Mouse (Mus musculus): ENCODE results near the gene Vpreb1. TPM values are rescaled to one million over a fixed set of nuclear protein-coding genes. Genes with fewer than 3 reads are reported as not detected.
"Not testable (repeated sequence)": the region's sequence is repeated elsewhere in the genome, so short reads cannot be mapped to it uniquely, and the experiment has no call there.

The Vpreb1 gene
- total RNA-seq, 2 experiments from 2014 or later, result 3.4 TPM; not detected in 1

- ATAC-seq (replicated peaks; ENCODE audit: poor library complexity, severe bottlenecking), result peak; percentile 68
Observed at GRCm38 (mm10) chr16:16856731-16857476, 13.7 kb downstream of the Vpreb1 start.

- not testable (repeated sequence) for ATAC-seq (replicated peaks; ENCODE audit: poor library complexity, severe bottlenecking)
Observed at GRCm38 (mm10) chr16:16856054-16856453, 14.6 kb downstream of the Vpreb1 start.

GRCm38 (mm10) chr16:16855541-16855940 lies 15.1 kb downstream of the Vpreb1 start:
- peak; percentile 20; the same call in 1 of the 2 replicates for ATAC-seq (replicated peaks; ENCODE audit: poor library complexity, severe bottlenecking)

GRCm38 (mm10) chr16:16854836-16855235 lies 15.8 kb downstream of the Vpreb1 start:
- ATAC-seq (replicated peaks; ENCODE audit: poor library complexity, severe bottlenecking), result peak; percentile 67

GRCm38 (mm10) chr16:16852411-16852810 lies 18.2 kb downstream of the Vpreb1 start:
- ATAC-seq (replicated peaks; ENCODE audit: poor library complexity, severe bottlenecking), result no peak

- ATAC-seq (replicated peaks; ENCODE audit: poor library complexity, severe bottlenecking), result no peak
Observed at GRCm38 (mm10) chr16:16849196-16849595, 21.4 kb downstream of the Vpreb1 start.

GRCm38 (mm10) chr16:16829671-16830070 lies 41.0 kb downstream of the Vpreb1 start:
- no peak for ATAC-seq (replicated peaks; ENCODE audit: poor library complexity, severe bottlenecking)

- ATAC-seq (replicated peaks; ENCODE audit: poor library complexity, severe bottlenecking), result peak; percentile 99
Observed at GRCm38 (mm10) chr16:16828757-16829615, 41.7 kb downstream of the Vpreb1 start, which contains the start of gene Spag6l. Spag6l (minus strand) TSS chr16:16829456.

- ATAC-seq (replicated peaks; ENCODE audit: poor library complexity, severe bottlenecking), result no peak
Observed at GRCm38 (mm10) chr16:16826223-16826622, 44.4 kb downstream of the Vpreb1 start.

GRCm38 (mm10) chr16:16825476-16825875 lies 45.2 kb downstream of the Vpreb1 start:
- no peak for ATAC-seq (replicated peaks; ENCODE audit: poor library complexity, severe bottlenecking)

Other genes starting within 250 kb of the Vpreb1 start
- gene Olfr19, start 194.4 kb downstream of the Vpreb1 start, total RNA-seq (2014; fragmentation: Nextera tagmentation), result not detected in 2 replicates
- not detected in 2 replicates for gene Olfr19, start 194.4 kb downstream of the Vpreb1 start, total RNA-seq (2017)
- 0.60 and 4.9 TPM in 2 replicates for gene Spag6l, start 41.4 kb downstream of the Vpreb1 start, total RNA-seq (2014; fragmentation: Nextera tagmentation)
- gene Spag6l, start 41.4 kb downstream of the Vpreb1 start, total RNA-seq (2017), result 0.52 and 1.8 TPM in 2 replicates
- 1.9 and 3.4 TPM in 2 replicates for gene Igll1, start 6.9 kb downstream of the Vpreb1 start, total RNA-seq (2014; fragmentation: Nextera tagmentation)
- 0.56 and 1.2 TPM in 2 replicates for gene Igll1, start 6.9 kb downstream of the Vpreb1 start, total RNA-seq (2017)
- gene Top3b, start 107 bp downstream of the Vpreb1 start, total RNA-seq (2014; fragmentation: Nextera tagmentation), result 128 and 150 TPM in 2 replicates
- 121 and 148 TPM in 2 replicates for gene Top3b, start 107 bp downstream of the Vpreb1 start, total RNA-seq (2017)
- 37.5 and 40.1 TPM in 2 replicates for gene Ppm1f, start 25.6 kb upstream of the Vpreb1 start, total RNA-seq (2014; fragmentation: Nextera tagmentation)
- gene Ppm1f, start 25.6 kb upstream of the Vpreb1 start, total RNA-seq (2017), result 50.9 and 52.1 TPM in 2 replicates
- 119 and 120 TPM in 2 replicates for gene Mapk1, start 112.5 kb upstream of the Vpreb1 start, total RNA-seq (2014; fragmentation: Nextera tagmentation)
- gene Mapk1, start 112.5 kb upstream of the Vpreb1 start, total RNA-seq (2017), result 129 and 130 TPM in 2 replicates
- 5.8 TPM in 1 of 2 replicates, not detected in the other for gene Ypel1, start 198.9 kb upstream of the Vpreb1 start, total RNA-seq (2014; fragmentation: Nextera tagmentation)
- gene Ypel1, start 198.9 kb upstream of the Vpreb1 start, total RNA-seq (2017), result 1.4 and 2.8 TPM in 2 replicates
- 71.2 and 96.8 TPM in 2 replicates for gene Ppil2, start 240.4 kb upstream of the Vpreb1 start, total RNA-seq (2014; fragmentation: Nextera tagmentation)
- gene Ppil2, start 240.4 kb upstream of the Vpreb1 start, total RNA-seq (2017), result 92.8 and 93.5 TPM in 2 replicates